Mouse (Mus musculus) spleen, adult 2 months (tissue): ENCODE results near the gene Dmrtc2.

ENCODE experiments used
- CTCF ChIP-seq: fragments of 200-500 bp; IDR thresholded peaks from 2 replicates; pipeline ENCODE4 v1.5.1; 2011; ENCODE audit warnings: mild to moderate bottlenecking, inconsistent platforms; ENCODE audit not compliant: insufficient read depth, insufficient read length, insufficient replicate concordance; ENCODE audit errors: extremely low read depth
- POLR2A ChIP-seq: fragments of 200-500 bp; IDR thresholded peaks from 2 replicates; pipeline ENCODE4 v1.6.1; 2011; ENCODE audit warnings: low read depth, low read length, inconsistent platforms

GRCm38 (mm10) chr7:24897959-24898358, 28.1 kb downstream of the Dmrtc2 start:
- TF ChIP-seq POLR2A, result no peak; the same call in 1 of the 2 replicates
- TF ChIP-seq CTCF, result no peak
